Mouse (Mus musculus): ENCODE measurements around the gene Tuba4a.

DNA sequence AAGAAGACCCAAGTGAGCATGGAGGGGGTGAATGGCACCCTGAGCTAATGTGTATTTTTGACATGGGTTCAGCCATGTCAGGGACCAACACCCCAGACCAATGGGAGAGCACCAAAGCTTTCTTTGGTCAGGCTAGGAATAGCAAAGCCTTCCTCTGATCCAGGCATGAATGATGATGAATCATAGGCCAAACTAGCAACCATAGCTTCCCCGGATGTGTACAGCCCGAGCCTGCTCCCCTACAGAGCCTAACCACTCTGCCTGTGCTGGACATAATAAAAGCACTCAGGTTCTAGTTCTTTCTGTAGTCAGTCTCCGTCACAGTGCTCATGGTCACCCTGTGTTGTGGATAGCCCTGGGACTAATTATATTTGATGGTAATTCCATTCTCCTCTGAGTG lies 1.9 kb upstream of the Tuba4a start:
- no peak for TF ChIP-seq CTCF (IDR thresholded peaks at IDR 0.05; ENCODE audit: low read depth, low read length)
- TF ChIP-seq EP300 (IDR thresholded peaks at IDR 0.05; ENCODE audit: insufficient read depth, low read depth, low read length): no peak
- TF ChIP-seq POLR2A (IDR thresholded peaks at IDR 0.05; ENCODE audit: insufficient read depth, low read length): no peak
